Comparison of ENCODE assay signal across 20 mouse cellular contexts in genomic region chr3:67918634-67919259, GRCm38 (mm10). TPM values are rescaled to one million over a fixed set of nuclear protein-coding genes. Genes with fewer than 3 reads are reported as not detected.
DNase-seq lines count a peak whose midpoint lies in the region; ATAC-seq lines count a peak whose summit lies in the region.
"Had no signal": no experiment of that assay in that cellular context is flagged by ENCODE, and none has a peak within 500 bp of the region (broad histone marks: within the 10 kb centered on the region; RNA-seq: fewer than 3 reads in every experiment).

No protein-coding gene starts in this region.

- no peaks in the 10 kb centered on the region for H3K9me3 ChIP-seq in forebrain, embryonic 11.5 days (ENCODE audit: control insufficient read depth, low read length)
- H3K9me3 ChIP-seq in forebrain, embryonic 10.5 days = no peaks in the 10 kb centered on the region
- H3K9me3 ChIP-seq in forebrain, embryonic 15.5 days = no peaks in the 10 kb centered on the region
- no peaks in the 10 kb centered on the region for H3K9me3 ChIP-seq in midbrain, embryonic 16.5 days (replicated peaks; ENCODE audit: control insufficient read depth, low read length, poor library complexity, severe bottlenecking)
- H3K9me3 ChIP-seq: heart, embryonic 15.5 days; intestine, embryonic 15.5 days; lung, embryonic 15.5 days had no signal

- no peaks in the 10 kb centered on the region for H3K27me3 ChIP-seq in forebrain, embryonic 11.5 days (ENCODE audit: control insufficient read depth, insufficient read depth, low read length)
- peaks cover 20% of the 10 kb centered on the region; the same call in 1 of the 2 replicates for H3K27me3 ChIP-seq in forebrain, embryonic 10.5 days (ENCODE audit: poor library complexity, severe bottlenecking)
- H3K27me3 ChIP-seq in forebrain, embryonic 15.5 days = no peaks in the 10 kb centered on the region
- peaks cover 2% of the 10 kb centered on the region; the same call in 1 of the 2 replicates for H3K27me3 ChIP-seq in midbrain, embryonic 16.5 days (ENCODE audit: control insufficient read depth, insufficient read depth, low read depth, low read length)
- H3K27me3 ChIP-seq: heart, embryonic 15.5 days; intestine, embryonic 15.5 days; lung, embryonic 15.5 days had no signal

- no peak overlapping the region for H3K4me2 ChIP-seq in forebrain, embryonic 11.5 days (ENCODE audit: low read depth, low read length, severe bottlenecking)
- no peak overlapping the region for H3K4me2 ChIP-seq in forebrain, embryonic 15.5 days (replicated peaks)
- no peak overlapping the region for H3K4me2 ChIP-seq in midbrain, embryonic 16.5 days (ENCODE audit: low read length)
- H3K4me2 ChIP-seq: heart, embryonic 15.5 days; intestine, embryonic 15.5 days; liver, embryonic 11.5 days; lung, embryonic 15.5 days had no signal

- H3K36me3 ChIP-seq in forebrain, embryonic 11.5 days (ENCODE audit: control insufficient read depth, insufficient read depth, low read length) = no peaks in the 10 kb centered on the region
- no peaks in the 10 kb centered on the region for H3K36me3 ChIP-seq in forebrain, embryonic 10.5 days (replicated peaks)
- H3K36me3 ChIP-seq in forebrain, embryonic 15.5 days = no peaks in the 10 kb centered on the region
- H3K36me3 ChIP-seq in midbrain, embryonic 16.5 days (ENCODE audit: control insufficient read depth, insufficient read depth, low read length) = no peaks in the 10 kb centered on the region
- H3K36me3 ChIP-seq: heart, embryonic 15.5 days; intestine, embryonic 15.5 days; lung, embryonic 15.5 days had no signal

- H3K4me1 ChIP-seq in forebrain, embryonic 11.5 days (replicated peaks; ENCODE audit: control insufficient read depth, insufficient read depth, low read length) = no peaks in the 10 kb centered on the region
- peaks cover 8% of the 10 kb centered on the region; the same call in 1 of the 2 replicates for H3K4me1 ChIP-seq in forebrain, embryonic 10.5 days
- H3K4me1 ChIP-seq in forebrain, embryonic 15.5 days = 0 out of 2 replicates have a peak, but pooled peaks cover 3% of the 10 kb centered on the region
- H3K4me1 ChIP-seq in midbrain, embryonic 16.5 days (ENCODE audit: control insufficient read depth, insufficient read depth, low read length) = no peaks in the 10 kb centered on the region; the same call in 1 of the 2 replicates
- H3K4me1 ChIP-seq: heart, embryonic 15.5 days; intestine, embryonic 15.5 days; lung, embryonic 15.5 days had no signal

- DNase-seq in forebrain, embryonic 11.5 days (ENCODE audit: low spot score) = no peak
- DNase-seq in forebrain, embryonic 10.5 days (ENCODE audit: extremely low spot score, low spot score) = no peak
- peak; percentile 0 for DNase-seq in T-cell, adult 2 months (ENCODE audit: low spot score)
- no peak for DNase-seq in c-Kit-positive CD71-positive TER-119-positive erythroid progenitor cells, embryonic 14.5 days (ENCODE audit: low spot score)
- DNase-seq in layer of hippocampus, adult 11-12 months (ENCODE audit: low spot score) = no peak
- DNase-seq: cerebellum, adult 18-20 months; gastrocnemius, adult 2 months; heart, adult 11 months; right cerebral cortex, postnatal 4 days had no signal

- no peak overlapping the region for H3K9ac ChIP-seq in forebrain, embryonic 11.5 days (ENCODE audit: low read length)
- H3K9ac ChIP-seq in forebrain, embryonic 15.5 days (replicated peaks) = no peak overlapping the region
- H3K9ac ChIP-seq in midbrain, embryonic 16.5 days (ENCODE audit: low read depth, low read length) = no peak overlapping the region
- H3K9ac ChIP-seq: heart, embryonic 15.5 days; intestine, embryonic 15.5 days; lung, embryonic 15.5 days had no signal

- H3K27ac ChIP-seq in forebrain, embryonic 11.5 days (ENCODE audit: low read depth, low read length) = no peak overlapping the region
- no peak overlapping the region for H3K27ac ChIP-seq in forebrain, embryonic 10.5 days
- H3K27ac ChIP-seq in forebrain, embryonic 15.5 days (replicated peaks) = no peak overlapping the region
- no peak overlapping the region for H3K27ac ChIP-seq in midbrain, embryonic 16.5 days (ENCODE audit: low read length)
- H3K27ac ChIP-seq: gastrocnemius, adult 2 months; heart, embryonic 15.5 days; intestine, embryonic 15.5 days; kidney, postnatal 0 days; lung, embryonic 15.5 days had no signal

- ATAC-seq in forebrain, embryonic 11.5 days (replicated peaks; ENCODE audit: low FRiP score) = peak; percentile 55
- ATAC-seq in forebrain, embryonic 15.5 days (replicated peaks) = peak; percentile 43; the same call in 1 of the 2 replicates
- peak; percentile 70 for ATAC-seq in midbrain, embryonic 16.5 days
- ATAC-seq in megakaryocyte-erythroid progenitor cell, adult 5-6 weeks (replicated peaks; ENCODE audit: low FRiP score, low TSS enrichment, poor library complexity, severe bottlenecking) = no peak
- ATAC-seq: intestine, embryonic 15.5 days; Patski had no signal

- H3K4me3 ChIP-seq in forebrain, embryonic 11.5 days (ENCODE audit: low read depth, low read length) = no peak overlapping the region
- H3K4me3 ChIP-seq in forebrain, embryonic 10.5 days = no peak overlapping the region
- no peak overlapping the region for H3K4me3 ChIP-seq in forebrain, embryonic 15.5 days
- no peak overlapping the region for H3K4me3 ChIP-seq in midbrain, embryonic 16.5 days (ENCODE audit: low read depth, low read length)
- H3K4me3 ChIP-seq: gastrocnemius, adult 2 months; heart, embryonic 15.5 days; intestine, embryonic 15.5 days; lung, embryonic 15.5 days had no signal

- 50% methylated on average over 8 of the region's 8 CpGs for WGBS in forebrain, embryonic 11.5 days
- WGBS in forebrain, embryonic 10.5 days = 62% methylated on average over 8 of the region's 8 CpGs
- WGBS in forebrain, embryonic 15.5 days = 28% methylated on average over 8 of the region's 8 CpGs
- 25% methylated on average over 8 of the region's 8 CpGs for WGBS in midbrain, embryonic 16.5 days

RNA-seq across cellular contexts. Expression of gene Iqschfp, which starts 26.7 kb away (rescaled TPM):
- 1.0 and 1.3 TPM in 2 replicates for polyA plus RNA-seq in forebrain, embryonic 11.5 days (2014; fragmentation: Nextera tagmentation; extraction: Ambion mirVana)
- 0.38 TPM in 1 of 2 replicates, not detected in the other for polyA plus RNA-seq in forebrain, embryonic 10.5 days (2016; fragmentation: Nextera tagmentation; extraction: Ambion mirVana)
- polyA plus RNA-seq in forebrain, embryonic 15.5 days (2015; fragmentation: Nextera tagmentation; extraction: Ambion mirVana) = 3.3 and 4.5 TPM in 2 replicates
- polyA plus RNA-seq in midbrain, embryonic 16.5 days (2015; fragmentation: Nextera tagmentation; extraction: Ambion mirVana) = 6.1 and 6.7 TPM in 2 replicates
- not detected in 2 replicates for total RNA-seq in megakaryocyte-erythroid progenitor cell, adult 5-6 weeks (2014; fragmentation: Nextera tagmentation)
- total RNA-seq in megakaryocyte-erythroid progenitor cell, adult 5-6 weeks (2017) = not detected in 2 replicates
- total RNA-seq: gastrocnemius, adult 2 months; megakaryocyte progenitor cell, adult 5-6 weeks had no signal
- polyA plus RNA-seq: heart, embryonic 15.5 days; intestine, embryonic 15.5 days; liver, embryonic 11.5 days; lung, embryonic 15.5 days; Patski had no signal

RNA-seq across cellular contexts. Expression of gene Iqcj, which starts 26.7 kb away (rescaled TPM):
- polyA plus RNA-seq in forebrain, embryonic 11.5 days (2014; fragmentation: Nextera tagmentation; extraction: Ambion mirVana) = 0.53 TPM in 1 of 2 replicates, not detected in the other
- polyA plus RNA-seq in forebrain, embryonic 10.5 days (2016; fragmentation: Nextera tagmentation; extraction: Ambion mirVana) = 0.25 TPM in 1 of 2 replicates, not detected in the other
- polyA plus RNA-seq in forebrain, embryonic 15.5 days (2015; fragmentation: Nextera tagmentation; extraction: Ambion mirVana) = 0.65 and 0.93 TPM in 2 replicates
- polyA plus RNA-seq in midbrain, embryonic 16.5 days (2015; fragmentation: Nextera tagmentation; extraction: Ambion mirVana) = 0.67 and 1.0 TPM in 2 replicates
- not detected in 2 replicates for total RNA-seq in megakaryocyte-erythroid progenitor cell, adult 5-6 weeks (2014; fragmentation: Nextera tagmentation)
- not detected in 2 replicates for total RNA-seq in megakaryocyte-erythroid progenitor cell, adult 5-6 weeks (2017)
- total RNA-seq: gastrocnemius, adult 2 months; megakaryocyte progenitor cell, adult 5-6 weeks had no signal
- polyA plus RNA-seq: heart, embryonic 15.5 days; hindbrain, embryonic 11.5 days; intestine, embryonic 15.5 days; kidney, postnatal 0 days; liver, embryonic 11.5 days; lung, embryonic 15.5 days; Patski had no signal
